Mouse (Mus musculus) right cerebral cortex, postnatal 14 days (tissue): ENCODE data around the gene Ccdc103.

Experiments
- DNase-seq: peaks from one replicate; pipeline ENCODE4 v3.0.0; 2022

The Ccdc103 gene

DNA sequence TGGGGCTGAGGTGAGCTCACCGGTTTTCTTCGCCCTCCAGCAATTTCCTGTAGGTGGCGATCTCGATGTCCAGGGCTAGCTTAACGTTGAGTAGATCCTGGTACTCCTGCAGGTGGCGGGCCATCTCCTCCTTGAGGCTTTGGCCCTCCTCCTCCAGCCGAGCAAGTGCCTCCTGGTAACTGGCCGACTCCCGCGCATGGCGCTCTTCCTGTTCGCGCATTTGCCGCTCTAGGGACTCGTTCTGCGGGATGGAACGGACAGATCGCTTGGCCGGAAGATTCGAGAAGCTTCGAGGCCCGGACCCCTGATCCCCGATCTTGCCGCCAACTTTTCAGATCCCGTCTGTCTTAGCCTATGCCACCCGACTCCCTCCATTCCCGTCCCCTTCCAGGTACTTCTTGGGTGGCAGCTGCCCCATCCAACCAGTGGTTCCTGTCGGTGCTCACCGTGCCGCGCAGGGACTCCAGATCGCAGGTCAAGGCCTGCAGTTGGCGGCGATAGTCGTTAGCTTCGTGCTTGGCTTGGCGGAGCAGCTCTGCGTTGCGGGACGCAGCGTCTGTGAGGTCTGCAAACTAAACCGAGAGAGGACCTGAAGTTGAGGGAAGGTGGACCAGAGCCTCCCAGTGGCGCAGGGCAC is 12.1 kb downstream of the Ccdc103 start:
- peak; percentile 50 for DNase-seq

DNA sequence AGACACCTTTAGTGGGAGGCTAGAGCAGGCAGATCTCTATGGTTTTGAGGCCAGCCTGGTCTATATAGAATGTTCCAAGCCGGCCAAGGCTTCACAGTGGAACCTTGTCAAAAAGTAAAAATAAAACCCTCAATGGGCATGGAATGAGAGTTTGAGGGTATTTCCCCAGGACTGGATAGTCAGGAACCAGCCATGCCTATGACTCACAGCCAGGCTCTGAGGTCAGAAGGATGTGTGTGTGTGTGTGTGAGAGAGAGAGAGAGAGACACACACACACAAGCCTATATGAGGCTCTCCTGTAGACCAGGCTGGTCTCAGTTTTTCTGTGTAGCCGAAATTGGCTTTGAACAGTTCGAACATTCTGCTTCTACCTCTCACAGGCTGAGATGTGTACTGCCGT is 13.7 kb downstream of the Ccdc103 start:
- no peak for DNase-seq

DNA sequence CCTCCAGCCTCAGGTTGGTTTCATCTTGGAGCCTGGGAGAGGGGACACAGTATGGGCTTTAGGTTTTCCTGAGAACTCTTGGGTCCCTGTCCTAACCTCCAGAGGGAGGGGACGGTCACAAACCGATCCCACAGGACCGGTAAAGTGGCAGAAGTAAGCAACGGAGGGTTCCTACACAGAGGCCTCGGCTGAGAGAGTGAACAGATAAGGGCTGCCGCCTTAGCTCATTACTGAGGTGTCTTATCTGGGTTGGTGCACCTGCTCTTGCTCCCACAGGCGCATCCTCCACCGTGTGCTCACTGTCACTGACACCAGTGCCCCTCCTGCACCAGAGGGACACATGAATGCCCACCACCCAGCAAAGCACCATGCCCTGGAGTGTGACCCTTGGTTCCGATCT is 14.8 kb downstream of the Ccdc103 start:
- DNase-seq, result no peak

DNA sequence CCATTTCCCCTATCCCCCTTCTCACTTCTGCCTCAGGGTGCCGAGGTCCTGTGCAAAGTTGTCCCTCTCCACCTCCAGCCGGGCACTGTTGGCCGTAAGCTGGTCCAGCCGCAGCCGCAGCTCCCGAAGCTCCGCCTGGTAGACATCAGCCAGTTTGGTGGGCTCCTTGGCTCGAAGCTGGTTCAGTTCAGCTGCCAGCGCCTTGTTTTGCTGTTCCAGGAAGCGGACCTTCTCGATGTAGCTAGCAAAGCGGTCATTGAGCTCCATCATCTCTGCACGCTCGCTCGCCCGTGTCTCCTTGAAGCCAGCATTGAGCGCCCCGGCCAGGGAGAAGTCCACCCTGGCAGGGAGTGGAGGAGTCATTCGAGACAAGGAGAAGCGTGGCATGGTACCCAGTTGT is 15.6 kb downstream of the Ccdc103 start:
- no peak for DNase-seq

DNA sequence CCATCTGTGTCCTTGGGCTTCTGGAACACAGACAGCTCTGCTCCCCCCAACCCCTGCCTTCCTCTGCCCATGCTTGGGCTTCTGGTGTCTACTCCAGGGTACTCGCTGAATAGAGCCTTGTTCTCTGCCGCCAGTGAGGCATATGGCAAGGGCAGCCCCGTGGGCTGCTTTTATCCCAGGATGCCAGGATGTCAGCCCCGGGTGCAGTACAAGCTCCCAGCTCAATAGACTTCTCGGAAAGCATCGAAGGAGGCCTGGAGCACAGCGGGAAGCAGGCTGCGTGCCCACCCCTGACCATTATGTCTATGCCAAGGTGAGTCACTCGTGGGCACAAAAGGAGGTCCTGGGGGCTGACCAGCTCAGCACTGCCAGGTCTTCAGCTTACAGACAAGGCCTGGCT is 17.4 kb downstream of the Ccdc103 start:
- DNase-seq, result no peak

DNA sequence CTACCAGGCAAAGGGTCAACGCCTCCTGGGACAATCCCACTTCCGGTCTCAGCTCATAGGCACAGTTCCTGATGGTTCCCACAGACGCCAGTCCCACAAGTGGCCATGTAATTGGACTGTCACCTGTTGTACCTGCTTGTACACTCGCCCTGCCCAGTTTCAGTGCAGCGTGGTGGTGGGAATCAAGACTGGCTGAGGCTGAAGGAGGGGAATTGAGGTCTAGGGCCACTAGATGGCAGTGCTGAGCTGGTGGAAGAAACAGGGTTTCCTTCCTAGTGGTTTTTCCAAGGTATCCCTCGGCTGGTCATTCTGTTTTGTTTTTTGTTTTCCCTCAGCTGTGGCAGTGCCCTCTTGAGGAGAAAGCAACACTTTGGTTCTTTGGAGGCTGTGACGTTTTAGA is 19.8 kb downstream of the Ccdc103 start, which contains the start of gene Gfap:
TSS of gene Gfap (minus strand) at position 150 of the 400 bp plus-strand sequence.
- peak; percentile 88 for DNase-seq

DNA sequence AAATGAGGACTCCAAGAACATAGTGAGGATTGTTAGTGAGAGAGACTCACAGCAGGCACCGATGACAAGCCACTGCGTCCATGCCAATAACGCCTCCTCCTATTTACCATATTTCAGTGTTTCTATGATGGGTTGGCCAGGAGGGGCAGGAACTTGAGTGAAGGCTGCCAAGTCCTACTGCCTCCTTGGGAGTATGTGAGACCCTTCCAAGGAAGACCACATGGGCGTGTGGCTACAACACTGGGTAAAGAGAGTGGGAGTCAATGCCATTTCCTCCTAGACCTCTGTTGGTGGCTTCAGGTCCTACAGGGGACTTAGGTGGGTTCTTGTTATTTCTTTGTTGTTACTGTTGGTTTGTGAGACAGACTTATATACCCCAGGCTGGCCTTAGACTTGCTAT is 20.2 kb downstream of the Ccdc103 start:
- DNase-seq, result no peak

DNA sequence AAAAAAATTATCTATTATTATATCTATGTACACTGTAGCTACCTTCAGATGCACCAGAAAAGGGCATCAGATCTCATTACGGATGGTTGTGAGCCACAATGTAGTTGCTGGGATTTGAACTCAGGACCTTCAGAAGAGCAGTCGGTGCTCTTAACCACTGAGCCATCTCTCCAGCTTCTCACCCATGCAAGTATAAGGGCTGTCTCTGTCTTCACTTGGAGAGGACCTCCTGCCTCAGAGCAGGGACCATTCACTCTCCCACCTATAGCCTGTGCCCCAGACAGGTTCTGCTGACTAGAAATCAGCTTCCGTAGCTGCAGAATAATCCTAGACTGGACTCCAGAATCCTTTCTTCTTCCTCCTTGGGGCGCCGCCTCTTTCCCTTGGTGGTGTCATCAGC is 21.1 kb downstream of the Ccdc103 start:
- DNase-seq, result no peak

DNA sequence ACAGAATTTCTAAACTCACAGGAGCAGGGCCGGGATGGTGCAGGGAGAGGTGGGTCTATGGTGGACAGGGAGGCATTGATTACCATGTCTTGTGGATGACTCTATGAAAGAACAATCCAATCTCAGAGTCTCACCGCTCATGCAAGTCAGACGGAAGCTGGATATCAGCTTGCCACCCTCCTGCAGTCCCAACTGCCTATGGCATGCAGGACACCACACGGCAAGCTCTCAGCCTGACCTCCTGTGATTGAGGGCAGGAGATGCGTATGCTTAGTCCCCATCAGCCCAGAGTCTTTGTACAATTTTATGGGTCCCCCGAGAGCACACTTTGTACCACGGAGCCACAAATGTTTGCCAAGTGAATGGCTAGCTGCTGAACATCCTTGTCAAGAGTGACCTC is 22.6 kb downstream of the Ccdc103 start:
- no peak for DNase-seq

DNA sequence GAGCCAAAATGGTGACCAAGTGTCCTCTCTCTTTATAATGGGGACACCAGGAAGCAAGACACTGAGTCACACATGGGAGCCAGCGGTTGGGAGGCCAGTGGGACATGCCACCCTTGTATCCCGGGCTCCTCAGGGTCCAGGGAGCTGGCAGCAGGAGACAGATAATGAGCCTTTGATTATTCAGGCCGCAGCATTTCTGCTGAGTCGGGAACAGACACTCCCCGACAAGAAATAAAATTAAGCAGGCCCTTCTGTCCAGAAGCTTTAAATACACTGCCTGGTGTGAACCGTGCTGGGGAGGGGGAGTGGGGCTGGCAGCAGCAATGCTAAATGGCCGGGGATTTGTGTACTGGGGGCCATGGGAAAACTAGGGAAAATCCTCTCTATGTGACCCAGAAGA is 30.4 kb downstream of the Ccdc103 start:
- DNase-seq, result no peak

DNA sequence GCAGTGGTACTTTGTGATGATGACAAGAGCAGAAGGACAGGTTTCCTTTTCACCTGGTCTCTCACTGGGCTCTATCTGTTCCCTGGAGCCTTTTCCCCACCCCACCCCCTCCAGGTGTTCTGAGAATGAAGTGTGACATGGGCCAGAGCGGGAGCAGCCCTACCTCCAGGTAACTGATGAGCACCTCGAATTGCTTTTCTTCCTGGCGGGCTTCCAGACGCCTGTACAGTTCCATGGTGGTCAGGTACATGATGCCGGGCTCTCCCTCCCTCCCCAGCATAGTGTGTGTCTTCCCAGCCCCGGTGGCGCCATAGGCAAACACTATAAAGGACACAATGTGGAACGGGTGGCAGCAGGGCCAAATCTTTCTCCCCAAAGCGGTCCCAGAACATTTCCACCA is 34.4 kb downstream of the Ccdc103 start:
- DNase-seq, result no peak

DNA sequence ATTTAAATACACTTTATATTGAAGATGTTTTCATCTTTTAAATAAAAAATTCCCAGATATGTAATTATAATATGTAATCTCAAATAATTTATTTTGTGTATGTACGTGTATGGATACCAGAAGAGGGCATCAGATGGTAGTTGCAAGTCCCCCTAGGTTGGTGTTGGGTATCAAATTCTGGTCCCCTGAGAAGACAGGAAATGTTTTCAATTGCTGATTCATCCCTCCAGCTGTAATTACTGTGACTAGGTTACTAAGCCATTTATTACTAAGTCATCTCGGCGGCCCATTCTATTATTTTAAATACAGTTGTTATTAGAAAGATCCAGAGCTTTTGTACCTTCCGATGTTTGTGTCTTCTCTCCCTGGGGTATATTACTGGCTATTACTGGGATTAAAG is 37.1 kb downstream of the Ccdc103 start:
- no peak for DNase-seq

DNA sequence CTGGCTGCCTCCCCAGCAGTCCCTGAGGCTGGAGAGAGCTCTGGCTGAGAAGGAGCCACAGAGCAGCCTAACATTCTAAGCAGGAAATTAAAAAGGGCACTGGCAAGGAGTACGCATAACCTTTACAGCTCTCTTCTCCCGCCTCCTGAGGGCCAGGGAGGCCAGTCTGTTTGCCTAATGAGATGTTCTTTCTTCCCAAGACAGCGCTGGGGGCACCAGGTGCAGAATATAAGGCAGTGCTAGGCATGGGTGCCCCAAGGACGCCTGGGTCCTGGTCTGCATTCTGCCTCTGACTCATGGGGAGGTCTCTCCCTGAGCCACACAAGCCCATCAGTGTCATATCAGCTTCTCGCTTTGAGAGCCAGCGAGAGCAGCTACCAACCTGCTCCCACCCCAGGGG is 40.5 kb downstream of the Ccdc103 start:
- no peak for DNase-seq

DNA sequence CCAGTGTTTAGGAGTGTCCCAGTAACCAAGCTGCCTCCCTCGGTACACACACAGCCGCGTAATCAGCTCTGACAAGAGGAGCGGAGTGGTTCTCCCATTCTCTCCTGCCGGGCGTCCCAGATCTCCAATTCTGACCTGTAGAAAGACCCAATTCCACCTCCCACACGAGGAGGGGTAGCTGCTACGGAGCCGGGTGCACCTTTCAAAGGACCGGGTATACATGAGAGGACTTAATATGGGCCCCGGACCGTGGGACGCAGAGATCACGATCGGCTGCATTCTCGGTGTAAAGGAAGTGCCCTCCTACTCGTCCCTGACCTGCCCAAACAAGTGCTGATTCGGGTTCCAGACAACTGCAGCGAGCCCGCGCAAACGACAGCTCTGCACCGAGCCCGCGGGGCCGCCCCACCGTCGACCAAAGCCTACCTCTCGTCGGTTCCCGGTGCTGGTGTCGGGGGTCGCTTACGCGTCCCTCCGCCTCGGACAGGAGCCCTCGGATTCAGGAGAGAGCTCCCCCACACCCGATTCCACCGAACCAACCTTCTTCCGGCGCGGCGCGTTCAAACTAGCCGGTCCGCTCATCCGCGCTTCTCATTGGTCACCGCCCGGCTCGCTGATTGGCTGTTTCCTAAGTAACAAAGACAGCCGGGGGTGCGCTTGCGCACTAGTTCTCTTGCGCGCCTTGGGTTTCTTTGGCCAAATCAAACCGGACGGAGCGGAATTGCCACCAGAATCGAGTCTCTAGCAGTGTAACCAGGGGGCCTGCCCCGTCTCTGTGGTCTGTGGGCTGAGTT is 43.8 kb downstream of the Ccdc103 start, which contains the start of gene Kif18b:
TSS of gene Kif18b (minus strand) at position 568 of the 794 bp plus-strand sequence.
- peak; percentile 96 for DNase-seq

DNA sequence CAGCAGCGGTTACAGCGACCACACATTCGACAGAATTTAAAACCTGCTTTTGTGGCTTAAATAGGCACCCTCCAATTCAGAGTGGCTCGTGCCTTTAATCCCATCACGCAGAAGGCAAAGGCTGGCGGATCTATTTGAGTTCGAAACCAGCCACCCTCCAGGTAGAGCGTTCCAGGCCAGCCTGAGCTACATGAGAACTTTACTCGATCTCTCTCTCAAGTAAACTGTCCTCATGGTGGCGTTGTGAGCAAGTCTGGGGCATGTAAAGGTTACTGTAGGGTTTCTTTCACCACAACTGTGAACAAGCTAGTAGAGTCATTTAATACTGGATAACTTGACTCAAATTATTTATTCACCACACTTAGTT is 44.3 kb downstream of the Ccdc103 start:
- DNase-seq, result no peak

DNA sequence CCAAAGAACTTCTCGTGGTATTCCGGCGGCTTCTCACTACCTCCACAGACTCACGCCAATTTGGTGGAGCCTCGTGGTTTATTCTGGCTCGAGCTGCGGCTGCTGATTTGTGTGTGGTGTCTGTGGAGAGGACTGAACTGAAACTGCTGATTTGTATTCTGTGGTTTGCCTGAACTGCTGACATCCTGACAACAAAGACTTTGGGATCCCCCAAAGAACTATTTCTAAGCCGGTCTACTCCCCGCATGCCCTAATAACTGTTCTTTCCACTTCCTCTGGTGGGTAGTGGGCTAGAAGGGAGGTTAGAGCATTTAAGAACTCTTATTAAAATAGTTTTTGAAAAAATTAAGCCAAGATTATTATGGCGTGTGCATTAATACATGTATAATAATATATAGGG is 49.7 kb downstream of the Ccdc103 start:
- DNase-seq, result no peak
